Mouse (Mus musculus) heart, embryonic 11.5 days (tissue): ENCODE measurements around the gene Rad51b. TPM values are rescaled to one million over a fixed set of nuclear protein-coding genes. Genes with fewer than 3 reads are reported as not detected.

Experiments
- ATAC-seq: fragments of 200-750 bp; cut with Nextera tagmentation; replicated peaks from 2 replicates; pipeline ENCODE4 v1.8.0; 2017; ENCODE audit warnings: moderate library complexity; ENCODE audit not compliant: insufficient number of reproducible peaks, low FRiP score, low TSS enrichment
- H3K27ac ChIP-seq: fragments of 300-500 bp; sonication (generic); 2 replicates; pipeline ENCODE4 v1.5.1; 2014; ENCODE audit warnings: mild to moderate bottlenecking, low read depth, low read length
- H3K27me3 ChIP-seq: fragments of 300-500 bp; sonication (generic); 2 replicates; pipeline ENCODE4 v1.6.1; 2014; ENCODE audit warnings: mild to moderate bottlenecking, low read length, mixed read lengths; ENCODE audit not compliant: control insufficient read depth, insufficient read depth
- H3K36me3 ChIP-seq: fragments of 300-500 bp; sonication (generic); 2 replicates; pipeline ENCODE4 v1.6.1; 2014; ENCODE audit warnings: mild to moderate bottlenecking, low read length, moderate library complexity, mixed read lengths; ENCODE audit not compliant: control insufficient read depth, insufficient read depth
- H3K4me1 ChIP-seq: fragments of 300-500 bp; sonication (generic); 2 replicates; pipeline ENCODE4 v1.6.1; 2014; ENCODE audit warnings: low read length; ENCODE audit not compliant: control insufficient read depth, insufficient read depth
- H3K4me2 ChIP-seq: fragments of 300-500 bp; sonication (generic); 2 replicates; pipeline ENCODE4 v1.6.1; 2014; ENCODE audit warnings: mild to moderate bottlenecking, moderate library complexity
- H3K4me3 ChIP-seq: fragments of 300-500 bp; sonication (generic); 2 replicates; pipeline ENCODE4 v1.5.1; 2014; ENCODE audit warnings: low read depth, low read length
- H3K9ac ChIP-seq: fragments of 300-500 bp; sonication (generic); 2 replicates; pipeline ENCODE4 v1.6.1; 2014; ENCODE audit warnings: mild to moderate bottlenecking, low read depth, low read length, moderate library complexity
- H3K9me3 ChIP-seq: fragments of 300-500 bp; sonication (generic); replicated peaks from 2 replicates; pipeline ENCODE4 v1.6.1; 2016; ENCODE audit warnings: low read length; ENCODE audit not compliant: control insufficient read depth
- WGBS: fragments of 180-500 bp; shearing (Covaris S2); extraction: QIAGEN DNeasy Blood & Tissue Kit; methylation state at CpG from one replicate; pipeline ENCODE4 v1.1.7; 2014; ENCODE audit not compliant: insufficient replicate concordance; 5-methylcytosine and 5-hydroxymethylcytosine counted together
- polyA plus RNA-seq: library from polyadenylated mRNA; unstranded; fragments of >200 nt; fragmentation: Nextera tagmentation; extraction: Ambion mirVana; gene quantifications from 2 replicates; pipeline ENCODE4 v1.2.1, GENCODE M21; 2014

Rad51b gene
- polyA plus RNA-seq, 1 experiment from 2014 or later = 6.4 TPM

GRCm38 (mm10) chr12:79454017-79454416 is 156.9 kb downstream of the Rad51b start:
- Histone ChIP-seq H3K9ac (no peak overlapping the region), H3K36me3 (no peaks in the 10 kb centered on the region), H3K4me3 (no peak overlapping the region), H3K4me2 (no peak overlapping the region), H3K4me1 (no peaks in the 10 kb centered on the region), H3K27ac (no peak overlapping the region), H3K9me3 (no peaks in the 10 kb centered on the region), H3K27me3 (no peaks in the 10 kb centered on the region)
- no peak for ATAC-seq
- WGBS = 64% methylated on average over 4 of the region's 4 CpGs

- Histone ChIP-seq H3K27ac (no peak overlapping the region), H3K36me3 (no peaks in the 10 kb centered on the region), H3K4me1 (no peaks in the 10 kb centered on the region), H3K9ac (no peak overlapping the region), H3K4me2 (no peak overlapping the region), H3K9me3 (no peaks in the 10 kb centered on the region), H3K4me3 (no peak overlapping the region), H3K27me3 (no peaks in the 10 kb centered on the region)
- no peak for ATAC-seq
- 82% methylated on average over 12 of the region's 12 CpGs for WGBS
Observed at GRCm38 (mm10) chr12:79455061-79455847, 158.2 kb downstream of the Rad51b start.

- Histone ChIP-seq H3K4me3 (no peak overlapping the region), H3K9ac (no peak overlapping the region), H3K27me3 (no peaks in the 10 kb centered on the region), H3K4me2 (no peak overlapping the region), H3K4me1 (no peaks in the 10 kb centered on the region), H3K36me3 (no peaks in the 10 kb centered on the region), H3K27ac (no peak overlapping the region), H3K9me3 (no peaks in the 10 kb centered on the region)
- 56% methylated on average over 3 of the region's 3 CpGs for WGBS
- no peak for ATAC-seq
Observed at GRCm38 (mm10) chr12:79455848-79456164, 158.7 kb downstream of the Rad51b start.

- no peaks in the 10 kb centered on the region for H3K9me3 ChIP-seq
- 86% methylated on average over 9 of the region's 9 CpGs for WGBS
- H3K4me1 ChIP-seq = no peaks in the 10 kb centered on the region
- ATAC-seq = no peak
- no peak overlapping the region for H3K4me2 ChIP-seq
- H3K27ac ChIP-seq = no peak overlapping the region
- H3K36me3 ChIP-seq = no peaks in the 10 kb centered on the region
- H3K4me3 ChIP-seq = no peak overlapping the region
- H3K9ac ChIP-seq = no peak overlapping the region
- H3K27me3 ChIP-seq = no peaks in the 10 kb centered on the region
Observed at GRCm38 (mm10) chr12:79456251-79456650, 159.2 kb downstream of the Rad51b start.

- H3K4me1 ChIP-seq = no peaks in the 10 kb centered on the region
- H3K27ac ChIP-seq = no peak overlapping the region
- no peak for ATAC-seq
- H3K4me2 ChIP-seq = no peak overlapping the region
- WGBS = 54% methylated on average over 3 of the region's 3 CpGs
- H3K9me3 ChIP-seq = no peaks in the 10 kb centered on the region
- H3K36me3 ChIP-seq = no peaks in the 10 kb centered on the region
- no peak overlapping the region for H3K4me3 ChIP-seq
- H3K9ac ChIP-seq = no peak overlapping the region
- no peaks in the 10 kb centered on the region for H3K27me3 ChIP-seq
Observed at GRCm38 (mm10) chr12:79463371-79463770, 166.3 kb downstream of the Rad51b start.

GRCm38 (mm10) chr12:79470113-79470512 is 173.0 kb downstream of the Rad51b start:
- no peak overlapping the region for H3K4me2 ChIP-seq

GRCm38 (mm10) chr12:79471868-79472267 is 174.8 kb downstream of the Rad51b start:
- no peak for ATAC-seq
- Histone ChIP-seq H3K27me3 (no peaks in the 10 kb centered on the region), H3K4me3 (no peak overlapping the region), H3K4me2 (no peak overlapping the region), H3K9me3 (no peaks in the 10 kb centered on the region), H3K4me1 (peaks cover 7% of the 10 kb centered on the region; the same call in 1 of the 2 replicates), H3K36me3 (no peaks in the 10 kb centered on the region), H3K9ac (no peak overlapping the region), H3K27ac (no peak overlapping the region)
- WGBS = 65% methylated on average over 2 of the region's 2 CpGs

More at GRCm38 (mm10) chr12:79470113-79470512, 173.0 kb downstream of the Rad51b start:
- Histone ChIP-seq H3K9ac (no peak overlapping the region), H3K36me3 (no peaks in the 10 kb centered on the region), H3K27ac (no peak overlapping the region), H3K9me3 (no peaks in the 10 kb centered on the region), H3K4me3 (no peak overlapping the region), H3K27me3 (no peaks in the 10 kb centered on the region), H3K4me1 (no peaks in the 10 kb centered on the region)
- ATAC-seq = no peak

GRCm38 (mm10) chr12:79476413-79477046 is 179.4 kb downstream of the Rad51b start:
- H3K4me1 ChIP-seq = peaks cover 11% of the 10 kb centered on the region; the same call in 1 of the 2 replicates
- no peaks in the 10 kb centered on the region for H3K36me3 ChIP-seq
- no peak overlapping the region for H3K4me2 ChIP-seq
- whole genome bisulfite sequencing = 51% methylated on average over 6 of the region's 6 CpGs
- H3K27me3 ChIP-seq = no peaks in the 10 kb centered on the region
- H3K9me3 ChIP-seq = peaks cover 3% of the 10 kb centered on the region; the same call in 1 of the 2 replicates
- H3K4me3 ChIP-seq = no peak overlapping the region
- H3K9ac ChIP-seq = no peak overlapping the region
- no peak for ATAC-seq
- no peak overlapping the region for H3K27ac ChIP-seq

GRCm38 (mm10) chr12:79478816-79479215 is 181.7 kb downstream of the Rad51b start:
- Histone ChIP-seq H3K27me3 (no peaks in the 10 kb centered on the region), H3K4me1 (peaks cover 11% of the 10 kb centered on the region; the same call in 1 of the 2 replicates), H3K4me2 (no peak overlapping the region), H3K9me3 (peaks cover 3% of the 10 kb centered on the region; the same call in 1 of the 2 replicates), H3K4me3 (no peak overlapping the region), H3K9ac (no peak overlapping the region), H3K36me3 (no peaks in the 10 kb centered on the region), H3K27ac (no peak overlapping the region)
- WGBS = 48% methylated on average over 5 of the region's 5 CpGs
- ATAC-seq = no peak
